In genomic region chr16:20106996-20107395, GRCm38 (mm10) we compare ENCODE assay signal across 24 mouse cellular contexts. TPM values are rescaled to one million over a fixed set of nuclear protein-coding genes. Genes with fewer than 3 reads are reported as not detected.
DNase-seq lines count a peak whose midpoint lies in the region; ATAC-seq and TF ChIP-seq lines count a peak whose summit lies in the region.
"Had no signal": no experiment of that assay in that cellular context is flagged by ENCODE, and none has a peak within 500 bp of the region (broad histone marks: within the 10 kb centered on the region; RNA-seq: fewer than 3 reads in every experiment).

No protein-coding gene starts in this region.

- DNase-seq in heart, adult 11 months = peak; percentile 83
- DNase-seq in heart, adult 8-10 months (ENCODE audit: low spot score) = no peak
- DNase-seq in layer of hippocampus, adult 2 months (ENCODE audit: low spot score in 2 of 2) = peak in 1 of 2 experiments; percentile 21
- DNase-seq in layer of hippocampus, postnatal 36 days = no peak
- DNase-seq in brain, adult 2 months (ENCODE audit: low read depth, low spot score) = peak; percentile 59
- peak; percentile 22 for DNase-seq in telencephalon, adult 2 months (ENCODE audit: low read depth, low spot score)
- DNase-seq: adrenal gland, adult 2 months; adrenal gland, postnatal 10 days; adrenal gland, postnatal 25 days; cerebellum, adult 11 months; cerebellum, adult 18-20 months; cerebellum, adult 8-10 months; cerebellum, adult 9-11 months; cerebellum, postnatal 14 days; cerebellum, postnatal 36 days; embryo, embryonic 11 days had no signal

- H3K27me3 ChIP-seq in hindbrain, embryonic 13.5 days = no peaks in the 10 kb centered on the region
- H3K27me3 ChIP-seq: embryonic facial prominence, embryonic 13.5 days; embryonic facial prominence, embryonic 15.5 days; forebrain, embryonic 12.5 days had no signal

- peaks cover 83% of the 10 kb centered on the region for H3K36me3 ChIP-seq in hindbrain, embryonic 13.5 days

- ATAC-seq in hindbrain, embryonic 13.5 days (ENCODE audit: low FRiP score) = no peak
- ATAC-seq: forebrain, embryonic 14.5 days; forebrain, embryonic 16.5 days had no signal

- H3K9me3 ChIP-seq in hindbrain, embryonic 13.5 days = peaks cover 12% of the 10 kb centered on the region

- peaks cover 19% of the 10 kb centered on the region for H3K4me1 ChIP-seq in hindbrain, embryonic 13.5 days (replicated peaks)
- H3K4me1 ChIP-seq: embryonic facial prominence, embryonic 13.5 days; embryonic facial prominence, embryonic 15.5 days; forebrain, embryonic 10.5 days; forebrain, embryonic 12.5 days had no signal

- no peak overlapping the region for H3K9ac ChIP-seq in hindbrain, embryonic 13.5 days
- H3K9ac ChIP-seq: embryonic facial prominence, embryonic 13.5 days; embryonic facial prominence, embryonic 15.5 days; forebrain, embryonic 12.5 days had no signal

- TF ChIP-seq CTCF in layer of hippocampus, adult 2 months (conservative IDR thresholded peaks at IDR 0.05) = no peak

- H3K4me2 ChIP-seq in hindbrain, embryonic 13.5 days = no peak overlapping the region
- H3K4me2 ChIP-seq: embryonic facial prominence, embryonic 13.5 days; embryonic facial prominence, embryonic 15.5 days; forebrain, embryonic 12.5 days had no signal

- WGBS in hindbrain, embryonic 13.5 days = 94% methylated on average over 8 of the region's 8 CpGs

- H3K4me3 ChIP-seq in layer of hippocampus, adult 2 months = no peak overlapping the region
- H3K4me3 ChIP-seq in hindbrain, embryonic 13.5 days = no peak overlapping the region
- H3K4me3 ChIP-seq: embryonic facial prominence, embryonic 13.5 days; embryonic facial prominence, embryonic 15.5 days; erythroblast, embryonic 14.5 days; forebrain, embryonic 10.5 days; forebrain, embryonic 12.5 days had no signal

- peak overlapping the region; percentile 32; the same call in 1 of the 2 replicates for H3K27ac ChIP-seq in layer of hippocampus, adult 2 months
- H3K27ac ChIP-seq in hindbrain, embryonic 13.5 days = no peak overlapping the region
- H3K27ac ChIP-seq: embryonic facial prominence, embryonic 13.5 days; embryonic facial prominence, embryonic 15.5 days; forebrain, embryonic 10.5 days; forebrain, embryonic 12.5 days had no signal

RNA-seq across cellular contexts. Expression of gene Klhl24, which starts 9.7 kb away (rescaled TPM):
- total RNA-seq in heart, adult 8-10 months (2022) = 100 to 1,000 TPM; 255 to 316 (median 275) TPM
- total RNA-seq in layer of hippocampus, adult 2 months (2021) = 10 to 100 TPM; 72.4 to 89.3 TPM
- 10 to 100 TPM; 86.7 to 89.8 TPM for total RNA-seq in layer of hippocampus, postnatal 36 days (2021)
- 59.6 and 60.9 TPM in 2 replicates for polyA plus RNA-seq in hindbrain, embryonic 13.5 days (2015; fragmentation: Nextera tagmentation; extraction: Ambion mirVana)

RNA-seq across cellular contexts. Expression of gene Yeats2, which starts 33.9 kb away (rescaled TPM):
- total RNA-seq in heart, adult 8-10 months (2022) = 1 to 10 TPM; 7.8 to 9.8 (median 8.5) TPM
- total RNA-seq in layer of hippocampus, adult 2 months (2021) = 10 to 100 TPM; 38.7 to 42.3 TPM
- 10 to 100 TPM; 36.4 to 45.5 TPM for total RNA-seq in layer of hippocampus, postnatal 36 days (2021)
- 24.7 and 26.1 TPM in 2 replicates for polyA plus RNA-seq in hindbrain, embryonic 13.5 days (2015; fragmentation: Nextera tagmentation; extraction: Ambion mirVana)

Comparison
In these comparisons a context has a peak if more than half of its experiments do, and no peak if none do; other contexts are left out.
1. DNase-seq: peak in heart, adult 11 months (single experiment), brain, adult 2 months (single experiment) and telencephalon, adult 2 months (single experiment); none in heart, adult 8-10 months (single experiment) and layer of hippocampus, postnatal 36 days (0 of 2).